Mouse (Mus musculus) liver, embryonic 11.5 days (tissue): ENCODE measurements at regions not wholly inside any gene's neighbourhood (a gene's known extent, or its start where the extent isn't known, plus 50 kb on each side); places are given as distances from the start of the nearest gene placed in this dataset.

Experiments
- ATAC-seq: fragments of 200-750 bp; cut with Nextera tagmentation; replicated peaks from 2 replicates; pipeline ENCODE4 v1.8.0; 2017; ENCODE audit warnings: moderate number of reproducible peaks, mild to moderate bottlenecking, moderate TSS enrichment, moderate library complexity; ENCODE audit not compliant: low FRiP score
- DNase-seq: peaks from one replicate; pipeline ENCODE4 v3.0.0-alpha.2; 2017; ENCODE audit warnings: low spot score
- H3K27ac ChIP-seq: fragments of 300-500 bp; sonication (generic); 2 replicates; pipeline ENCODE4 v1.5.1; 2014; ENCODE audit warnings: mild to moderate bottlenecking, low read depth, low read length, control low read depth
- H3K27me3 ChIP-seq: fragments of 300-500 bp; sonication (generic); replicated peaks from 2 replicates; pipeline ENCODE4 v1.6.1; 2014; ENCODE audit warnings: low read length, mixed read lengths; ENCODE audit not compliant: control insufficient read depth, insufficient read depth
- H3K36me3 ChIP-seq: fragments of 300-500 bp; sonication (generic); 2 replicates; pipeline ENCODE4 v1.6.1; 2014; ENCODE audit warnings: mild to moderate bottlenecking, low read length, moderate library complexity, mixed read lengths; ENCODE audit not compliant: control insufficient read depth, insufficient read depth
- H3K4me1 ChIP-seq: fragments of 300-500 bp; sonication (generic); replicated peaks from 2 replicates; pipeline ENCODE4 v1.6.1; 2014; ENCODE audit warnings: low read length, mixed read lengths; ENCODE audit not compliant: control insufficient read depth, insufficient read depth
- H3K4me2 ChIP-seq: fragments of 300-500 bp; sonication (generic); 2 replicates; pipeline ENCODE4 v1.6.1; 2014; ENCODE audit warnings: mild to moderate bottlenecking, control low read depth, moderate library complexity
- H3K4me3 ChIP-seq: fragments of 300-500 bp; sonication (generic); 2 replicates; pipeline ENCODE4 v1.5.1; 2014; ENCODE audit warnings: low read depth, low read length, control low read depth
- H3K9ac ChIP-seq: fragments of 300-500 bp; sonication (generic); 2 replicates; pipeline ENCODE4 v1.6.1; 2014; ENCODE audit warnings: low read depth, low read length, control low read depth
- H3K9me3 ChIP-seq: fragments of 300-500 bp; sonication (generic); 2 replicates; pipeline ENCODE4 v1.6.1; 2016; ENCODE audit warnings: low read length, inconsistent platforms, mixed read lengths; ENCODE audit not compliant: control insufficient read depth
- WGBS: fragments of 180-500 bp; shearing (Covaris S2); extraction: QIAGEN DNeasy Blood & Tissue Kit; methylation state at CpG from one replicate; pipeline ENCODE4 v1.1.7; 2014; 5-methylcytosine and 5-hydroxymethylcytosine counted together

- 70% methylated on average over 1 of the region's 1 CpGs for WGBS
- Histone ChIP-seq H3K36me3 (no peaks in the 10 kb centered on the region), H3K4me2 (no peak overlapping the region), H3K4me3 (no peak overlapping the region), H3K27me3 (no peaks in the 10 kb centered on the region), H3K4me1 (no peaks in the 10 kb centered on the region), H3K9me3 (no peaks in the 10 kb centered on the region), H3K27ac (no peak overlapping the region), H3K9ac (no peak overlapping the region)
- no peak for DNase-seq
- no peak for ATAC-seq
These were observed 359.0 kb downstream of the En1 start for GRCm38 (mm10) chr1:120961235-120961634.

GRCm38 (mm10) chr1:120961984-120962383 is 359.8 kb downstream of the En1 start:
- Histone ChIP-seq H3K27me3 (no peaks in the 10 kb centered on the region), H3K9me3 (no peaks in the 10 kb centered on the region), H3K36me3 (no peaks in the 10 kb centered on the region), H3K4me3 (no peak overlapping the region), H3K27ac (no peak overlapping the region), H3K4me2 (no peak overlapping the region), H3K4me1 (no peaks in the 10 kb centered on the region), H3K9ac (no peak overlapping the region)
- DNase-seq, result no peak
- WGBS, result 20% methylated on average over 8 of the region's 8 CpGs
- ATAC-seq, result peak; percentile 29; the same call in 1 of the 2 replicates

- Histone ChIP-seq H3K4me3 (no peak overlapping the region), H3K27ac (no peak overlapping the region), H3K4me1 (no peaks in the 10 kb centered on the region), H3K9me3 (no peaks in the 10 kb centered on the region), H3K27me3 (no peaks in the 10 kb centered on the region), H3K4me2 (peak overlapping the region; percentile 40), H3K36me3 (no peaks in the 10 kb centered on the region), H3K9ac (no peak overlapping the region)
- ATAC-seq, result no peak
- 31% methylated on average over 14 of the region's 14 CpGs for WGBS
- no peak for DNase-seq
These were observed 361.4 kb downstream of the En1 start for GRCm38 (mm10) chr1:120963477-120964178.

GRCm38 (mm10) chr1:120964179-120964517 is 361.9 kb downstream of the En1 start:
- no peaks in the 10 kb centered on the region for H3K27me3 ChIP-seq
- H3K4me2 ChIP-seq, result peak overlapping the region; percentile 40

GRCm38 (mm10) chr1:120966132-120966531 is 363.9 kb downstream of the En1 start:
- ATAC-seq, result no peak
- H3K4me1 ChIP-seq, result no peaks in the 10 kb centered on the region
- no peak for DNase-seq
- no peak overlapping the region for H3K4me3 ChIP-seq
- no peaks in the 10 kb centered on the region for H3K36me3 ChIP-seq
- H3K4me2 ChIP-seq, result no peak overlapping the region
- no peak overlapping the region for H3K9ac ChIP-seq
- H3K9me3 ChIP-seq, result no peaks in the 10 kb centered on the region
- H3K27ac ChIP-seq, result no peak overlapping the region
- WGBS, result 73% methylated on average over 3 of the region's 3 CpGs
- H3K27me3 ChIP-seq, result no peaks in the 10 kb centered on the region

More at GRCm38 (mm10) chr1:120964179-120964517, 361.9 kb downstream of the En1 start:
- Histone ChIP-seq H3K9ac (no peak overlapping the region), H3K36me3 (no peaks in the 10 kb centered on the region), H3K27ac (no peak overlapping the region), H3K4me1 (no peaks in the 10 kb centered on the region), H3K9me3 (no peaks in the 10 kb centered on the region), H3K4me3 (no peak overlapping the region)
- no peak for DNase-seq
- ATAC-seq, result no peak
- 62% methylated on average over 17 of the region's 17 CpGs for WGBS

- WGBS, result 65% methylated on average over 1 of the region's 1 CpGs
- no peak for ATAC-seq
- DNase-seq, result no peak
- H3K36me3 ChIP-seq, result no peaks in the 10 kb centered on the region
- no peak overlapping the region for H3K27ac ChIP-seq
- no peaks in the 10 kb centered on the region for H3K9me3 ChIP-seq
- H3K27me3 ChIP-seq, result no peaks in the 10 kb centered on the region
- no peaks in the 10 kb centered on the region for H3K4me1 ChIP-seq
- no peak overlapping the region for H3K4me3 ChIP-seq
- no peak overlapping the region for H3K9ac ChIP-seq
- H3K4me2 ChIP-seq, result no peak overlapping the region
These were observed 357.7 kb downstream of the Insig2 start for GRCm38 (mm10) chr1:120974661-120975060.

GRCm38 (mm10) chr1:121004535-121004934 is 327.9 kb downstream of the Insig2 start:
- Histone ChIP-seq H3K4me3 (no peak overlapping the region), H3K9ac (no peak overlapping the region), H3K4me1 (no peaks in the 10 kb centered on the region), H3K36me3 (no peaks in the 10 kb centered on the region), H3K27me3 (no peaks in the 10 kb centered on the region), H3K27ac (no peak overlapping the region), H3K4me2 (no peak overlapping the region), H3K9me3 (no peaks in the 10 kb centered on the region)
- WGBS, result 81% methylated on average over 7 of the region's 7 CpGs
- DNase-seq, result no peak
- no peak for ATAC-seq

GRCm38 (mm10) chr1:121005198-121005597 is 327.2 kb downstream of the Insig2 start:
- WGBS, result 42% methylated on average over 3 of the region's 3 CpGs
- Histone ChIP-seq H3K27ac (no peak overlapping the region), H3K27me3 (no peaks in the 10 kb centered on the region), H3K36me3 (no peaks in the 10 kb centered on the region), H3K4me3 (no peak overlapping the region), H3K9ac (no peak overlapping the region), H3K9me3 (no peaks in the 10 kb centered on the region), H3K4me1 (no peaks in the 10 kb centered on the region), H3K4me2 (no peak overlapping the region)
- ATAC-seq (no peak), DNase-seq (no peak)

GRCm38 (mm10) chr1:121012126-121012525 is 320.3 kb downstream of the Insig2 start:
- Histone ChIP-seq H3K36me3 (no peaks in the 10 kb centered on the region), H3K27me3 (no peaks in the 10 kb centered on the region), H3K27ac (no peak overlapping the region), H3K4me1 (no peaks in the 10 kb centered on the region), H3K9ac (no peak overlapping the region), H3K9me3 (no peaks in the 10 kb centered on the region), H3K4me3 (no peak overlapping the region), H3K4me2 (no peak overlapping the region)
- DNase-seq (no peak), ATAC-seq (no peak)
